Mouse (Mus musculus) c-Kit-positive CD71-positive TER-119-positive erythroid progenitor cells, embryonic 14.5 days (primary cell): ENCODE results near the gene Sucnr1.

Source experiments
- DNase-seq: peaks from one replicate; pipeline ENCODE4 v3.0.0-alpha.2; 2013; ENCODE audit warnings: low spot score

Sucnr1 gene

DNA sequence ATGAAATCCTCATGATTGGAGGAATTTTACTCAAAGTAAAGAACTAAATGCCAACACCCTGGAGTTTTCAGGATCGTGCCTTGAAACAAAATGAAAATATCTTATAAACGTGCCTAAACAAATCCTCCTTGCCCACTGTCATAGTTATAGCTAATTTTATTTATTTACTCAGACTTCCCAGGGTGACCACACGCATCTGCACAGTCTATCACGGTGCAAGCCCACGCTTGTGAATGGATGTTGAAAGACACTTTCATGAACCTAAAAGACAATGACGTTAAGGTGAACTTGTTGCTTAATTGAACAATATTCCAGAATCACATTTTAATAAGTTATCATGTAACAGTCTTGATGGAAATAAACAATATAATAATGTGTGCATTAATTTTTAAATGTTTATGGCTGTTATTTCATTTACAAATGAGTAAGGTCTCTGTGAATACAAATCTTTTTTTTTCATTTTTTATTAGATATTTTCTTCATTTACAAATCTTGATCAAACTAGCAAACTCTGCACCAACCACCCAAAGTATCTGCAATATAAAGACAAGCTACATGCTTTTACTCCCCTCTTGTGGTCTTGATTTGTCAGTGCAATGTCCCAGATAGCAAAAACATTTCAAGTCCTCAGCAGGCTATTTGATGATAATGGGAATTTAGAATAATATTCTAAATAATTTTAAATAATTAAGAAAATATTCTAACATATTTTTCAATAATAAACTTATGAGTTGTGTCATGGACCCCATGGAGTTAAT lies 30.4 kb downstream of the Sucnr1 start:
- DNase-seq, result peak; percentile 4

DNA sequence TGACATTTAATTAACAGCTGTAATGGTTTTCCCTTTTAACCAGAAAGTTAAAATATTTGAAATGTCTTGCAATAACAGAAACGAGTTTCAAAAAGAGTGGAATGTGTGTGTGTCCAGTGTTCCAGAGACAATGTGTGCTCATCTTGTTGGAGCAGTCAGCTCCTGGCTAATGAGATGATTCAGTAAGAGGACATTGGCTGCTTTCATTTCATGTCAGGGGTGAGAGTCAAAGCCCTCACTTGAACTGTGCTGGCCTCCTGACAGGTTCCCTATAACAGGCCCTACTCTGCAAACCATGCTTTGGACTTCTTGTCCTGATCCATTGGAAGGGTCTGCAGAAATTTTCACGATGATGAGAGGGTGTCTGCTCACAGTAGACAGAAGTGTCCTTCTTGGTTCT lies 32.9 kb downstream of the Sucnr1 start:
- DNase-seq, result no peak

DNA sequence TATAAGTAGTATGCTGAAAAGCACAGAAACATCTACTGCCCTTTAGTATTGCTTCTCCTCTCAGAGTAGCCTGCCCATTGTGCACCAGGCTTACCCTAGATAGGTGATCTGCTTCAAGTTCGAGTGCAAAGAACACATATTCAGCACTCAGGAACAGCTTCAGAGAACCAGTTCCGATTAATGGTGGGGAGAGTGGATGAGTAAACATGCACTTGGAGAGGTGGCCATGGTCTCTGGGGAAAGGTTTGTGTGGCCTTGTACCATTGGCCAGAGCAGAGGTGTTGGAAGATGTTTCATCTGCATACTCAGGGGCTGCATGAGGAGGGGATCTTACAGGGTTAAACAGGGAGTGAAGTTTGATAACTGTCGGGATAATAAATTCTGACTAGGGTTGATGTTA lies 39.8 kb downstream of the Sucnr1 start:
- DNase-seq, result no peak

DNA sequence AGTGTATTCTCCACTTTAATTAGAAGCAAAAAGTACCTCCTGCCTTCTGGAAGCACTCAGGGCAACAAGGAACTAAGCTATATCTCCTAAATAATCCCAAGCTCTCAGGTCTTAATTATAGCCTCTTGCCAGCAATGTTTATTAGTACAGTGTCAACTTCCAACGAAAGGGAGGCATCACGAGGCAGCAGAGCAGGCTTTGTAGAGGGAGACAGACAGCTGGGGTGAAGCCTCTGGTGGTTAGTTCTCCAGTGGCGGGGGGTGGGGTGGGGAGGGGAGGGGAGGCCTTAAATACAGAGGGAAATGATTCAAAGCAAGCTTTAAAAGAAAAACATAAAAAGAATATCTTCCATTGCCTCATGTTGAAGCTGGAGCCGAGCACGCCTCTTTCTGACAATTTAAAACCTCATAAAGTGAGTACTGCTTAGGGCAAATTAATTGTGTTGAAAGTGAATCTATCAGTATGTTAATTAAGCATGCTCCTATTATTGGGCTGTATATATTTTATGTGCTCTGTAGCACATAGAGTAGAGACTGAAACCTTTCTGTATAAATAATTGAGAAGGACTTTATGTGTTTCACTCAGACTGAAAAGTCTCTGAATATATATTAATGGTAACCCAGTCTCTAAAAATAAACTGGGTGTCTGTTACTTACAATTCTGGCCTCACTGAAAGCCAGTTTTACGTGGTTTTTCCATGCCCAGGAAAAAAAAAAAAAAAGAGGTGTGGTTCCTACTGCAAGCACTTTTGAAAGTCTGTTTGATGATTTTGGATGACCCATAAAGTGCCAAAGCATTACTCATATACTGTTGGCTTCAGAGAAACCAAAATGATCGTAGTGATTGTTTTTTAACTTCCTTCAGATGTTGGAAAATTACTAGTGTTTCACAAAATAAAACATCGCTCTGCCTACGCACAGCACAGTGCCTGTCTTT lies 42.5 kb downstream of the Sucnr1 start:
- no peak for DNase-seq

DNA sequence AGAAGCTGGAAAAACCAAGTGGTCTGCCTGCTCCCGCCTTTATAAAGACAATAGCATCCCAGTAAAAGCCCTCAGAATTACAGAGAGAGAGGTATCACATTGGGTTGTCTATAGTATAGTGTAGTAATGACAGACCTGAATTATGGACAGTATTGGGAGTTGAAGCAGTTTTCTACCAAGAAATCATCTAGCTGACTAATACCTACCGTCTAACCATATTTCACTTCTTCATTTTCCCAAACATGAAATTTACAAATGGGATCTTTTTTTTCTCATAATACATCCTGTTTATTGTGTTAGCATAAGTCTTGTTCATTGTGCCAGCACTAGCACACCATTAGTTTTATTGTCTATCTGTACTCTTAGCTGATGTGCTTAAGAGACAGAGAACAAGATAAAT lies 44.9 kb downstream of the Sucnr1 start:
- no peak for DNase-seq

DNA sequence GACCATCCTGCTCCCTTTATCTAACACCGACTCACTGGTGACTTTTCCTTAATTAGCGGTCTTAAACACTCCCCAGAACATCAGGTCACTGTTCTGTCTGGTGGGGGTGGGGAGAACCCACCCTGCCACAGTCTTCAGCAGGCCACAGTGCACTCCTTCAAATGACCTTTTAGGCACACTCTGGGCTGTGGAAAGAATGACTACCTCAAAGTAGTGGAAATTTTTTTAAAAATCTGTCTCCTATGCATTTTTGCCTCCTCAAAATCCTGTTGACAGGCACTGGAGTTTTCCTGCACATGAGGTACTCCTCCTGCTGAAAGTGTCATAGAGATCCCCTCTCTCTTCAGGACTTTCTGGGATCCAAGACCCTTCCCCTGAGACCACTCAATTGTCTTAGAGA lies 46.6 kb downstream of the Sucnr1 start:
- no peak for DNase-seq

DNA sequence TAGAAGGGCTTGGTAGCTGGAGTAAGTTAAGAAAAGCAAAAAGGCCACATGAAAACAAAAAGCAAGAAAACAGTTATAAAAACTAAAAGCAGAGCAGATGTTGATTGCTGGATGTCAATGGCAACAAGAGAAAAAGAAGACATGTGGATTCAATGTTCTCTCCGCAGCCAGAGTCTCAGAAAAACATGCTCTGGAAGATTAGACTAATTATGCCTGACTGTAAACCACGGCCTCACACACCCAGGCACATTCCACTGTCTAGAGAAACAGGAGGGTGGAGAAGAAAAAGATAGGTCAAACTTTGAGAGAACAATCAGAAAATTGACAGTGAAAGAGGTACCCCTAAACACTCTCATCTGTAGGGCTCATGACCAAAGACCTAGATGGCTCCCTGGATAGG lies 54.1 kb downstream of the Sucnr1 start:
- no peak for DNase-seq
